30 mouse cellular contexts compared by ENCODE assay signal in genomic region chr13:53992863-53993451, GRCm38 (mm10).
DNase-seq lines count a peak whose midpoint lies in the region; ATAC-seq and TF ChIP-seq lines count a peak whose summit lies in the region.
"Had no signal": no experiment of that assay in that cellular context is flagged by ENCODE, and none has a peak within 500 bp of the region (broad histone marks: within the 10 kb centered on the region; RNA-seq: fewer than 3 reads in every experiment).

No protein-coding gene starts in this region.

- WGBS in lung, embryonic 14.5 days, result 25% methylated on average over 7 of the region's 7 CpGs
- 36% methylated on average over 7 of the region's 7 CpGs for WGBS in embryonic facial prominence, embryonic 11.5 days
- 4% methylated on average over 7 of the region's 7 CpGs for WGBS in limb, embryonic 12.5 days
- WGBS in midbrain, embryonic 15.5 days, result 84% methylated on average over 7 of the region's 7 CpGs

- no peak overlapping the region for H3K4me3 ChIP-seq in lung, embryonic 14.5 days (ENCODE audit: low read depth, low read length)
- no peak overlapping the region for H3K4me3 ChIP-seq in embryonic facial prominence, embryonic 11.5 days (ENCODE audit: low read depth, low read length)
- no peak overlapping the region for H3K4me3 ChIP-seq in limb, embryonic 12.5 days (replicated peaks)
- H3K4me3 ChIP-seq in midbrain, embryonic 15.5 days, result no peak overlapping the region
- H3K4me3 ChIP-seq: embryonic facial prominence, embryonic 13.5 days; forebrain, embryonic 10.5 days; forebrain, embryonic 15.5 days; hindbrain, embryonic 13.5 days; limb, embryonic 15.5 days; liver, embryonic 13.5 days; myocyte; neural tube, embryonic 13.5 days had no signal

- no peak for TF ChIP-seq CTCF in lung, embryonic 14.5 days (IDR thresholded peaks at IDR 0.05; ENCODE audit: low read depth)

- H3K9me3 ChIP-seq in lung, embryonic 14.5 days (ENCODE audit: low read depth, low read length), result no peaks in the 10 kb centered on the region
- H3K9me3 ChIP-seq in embryonic facial prominence, embryonic 11.5 days (replicated peaks; ENCODE audit: control insufficient read depth, low read length), result no peaks in the 10 kb centered on the region
- H3K9me3 ChIP-seq in limb, embryonic 12.5 days, result 0 out of 2 replicates have a peak, but pooled peaks cover under 1% of the 10 kb centered on the region
- H3K9me3 ChIP-seq in midbrain, embryonic 15.5 days, result no peaks in the 10 kb centered on the region
- H3K9me3 ChIP-seq: embryonic facial prominence, embryonic 13.5 days; forebrain, embryonic 10.5 days; forebrain, embryonic 15.5 days; hindbrain, embryonic 13.5 days; limb, embryonic 15.5 days; liver, embryonic 13.5 days; neural tube, embryonic 13.5 days had no signal

- no peaks in the 10 kb centered on the region for H3K4me1 ChIP-seq in lung, embryonic 14.5 days (ENCODE audit: insufficient read depth)
- H3K4me1 ChIP-seq in embryonic facial prominence, embryonic 11.5 days (ENCODE audit: control insufficient read depth, insufficient read depth, low read length), result no peaks in the 10 kb centered on the region
- H3K4me1 ChIP-seq in limb, embryonic 12.5 days (replicated peaks), result peaks cover 18% of the 10 kb centered on the region
- H3K4me1 ChIP-seq in midbrain, embryonic 15.5 days, result no peaks in the 10 kb centered on the region
- H3K4me1 ChIP-seq: forebrain, embryonic 10.5 days; forebrain, embryonic 15.5 days; hindbrain, embryonic 13.5 days; liver, embryonic 13.5 days; neural tube, embryonic 13.5 days had no signal

- H3K36me3 ChIP-seq in lung, embryonic 14.5 days (ENCODE audit: insufficient read depth), result no peaks in the 10 kb centered on the region
- no peaks in the 10 kb centered on the region for H3K36me3 ChIP-seq in embryonic facial prominence, embryonic 11.5 days (replicated peaks; ENCODE audit: control insufficient read depth, insufficient read depth, low read depth, low read length)
- no peaks in the 10 kb centered on the region for H3K36me3 ChIP-seq in limb, embryonic 12.5 days
- H3K36me3 ChIP-seq in midbrain, embryonic 15.5 days (replicated peaks), result no peaks in the 10 kb centered on the region
- H3K36me3 ChIP-seq: embryonic facial prominence, embryonic 13.5 days; forebrain, embryonic 10.5 days; forebrain, embryonic 15.5 days; G1E; hindbrain, embryonic 13.5 days; limb, embryonic 15.5 days; liver, embryonic 13.5 days; neural tube, embryonic 13.5 days had no signal

- no peak overlapping the region for H3K9ac ChIP-seq in lung, embryonic 14.5 days
- H3K9ac ChIP-seq in embryonic facial prominence, embryonic 11.5 days (replicated peaks; ENCODE audit: low read length), result no peak overlapping the region
- no peak overlapping the region for H3K9ac ChIP-seq in limb, embryonic 12.5 days (replicated peaks)
- no peak overlapping the region for H3K9ac ChIP-seq in midbrain, embryonic 15.5 days
- H3K9ac ChIP-seq: embryonic facial prominence, embryonic 13.5 days; forebrain, embryonic 15.5 days; hindbrain, embryonic 13.5 days; limb, embryonic 15.5 days; liver, embryonic 13.5 days; neural tube, embryonic 13.5 days had no signal

- no peak overlapping the region for H3K27ac ChIP-seq in lung, embryonic 14.5 days (ENCODE audit: low read depth)
- H3K27ac ChIP-seq in embryonic facial prominence, embryonic 11.5 days (replicated peaks; ENCODE audit: low read depth, low read length), result no peak overlapping the region
- 0 out of 2 replicates have a peak overlapping the region, but pooled peaks have one; percentile 7 for H3K27ac ChIP-seq in limb, embryonic 12.5 days
- H3K27ac ChIP-seq in midbrain, embryonic 15.5 days, result no peak overlapping the region
- H3K27ac ChIP-seq: embryonic facial prominence, embryonic 13.5 days; forebrain, embryonic 10.5 days; forebrain, embryonic 15.5 days; hindbrain, embryonic 13.5 days; limb, embryonic 15.5 days; liver, embryonic 13.5 days; neural tube, embryonic 13.5 days had no signal

- peak; percentile 25 for DNase-seq in lung, embryonic 14.5 days
- DNase-seq in lung, postnatal 25 days (ENCODE audit: low spot score), result no peak
- peak; percentile 26 for DNase-seq in embryonic facial prominence, embryonic 11.5 days (ENCODE audit: low spot score)
- no peak for DNase-seq in right cerebral cortex, adult 2 months (ENCODE audit: low spot score in 2 of 2)
- DNase-seq: adrenal gland, postnatal 10 days; cerebellum, adult 8-10 months; cerebellum, postnatal 36 days; kidney, adult 9 months; kidney, postnatal 14 days; layer of hippocampus, adult 9-11 months; liver, embryonic 13.5 days; lung, adult 18-20 months; lung, postnatal 10 days; retina, postnatal 1 day; spleen, adult 18-20 months; thymus, postnatal 14 days had no signal

- peak; percentile 41; the same call in 1 of the 2 replicates for ATAC-seq in lung, embryonic 14.5 days (ENCODE audit: insufficient read depth)
- ATAC-seq in embryonic facial prominence, embryonic 11.5 days (replicated peaks; ENCODE audit: insufficient number of reproducible peaks, low FRiP score, low TSS enrichment, low read depth), result no peak
- ATAC-seq in limb, embryonic 12.5 days (ENCODE audit: insufficient number of reproducible peaks, insufficient read depth, low FRiP score, low TSS enrichment, low read depth), result peak; percentile 86
- no peak for ATAC-seq in megakaryocyte-erythroid progenitor cell, adult 5-6 weeks (replicated peaks; ENCODE audit: low FRiP score, low TSS enrichment, poor library complexity, severe bottlenecking)
- ATAC-seq in midbrain, embryonic 15.5 days (replicated peaks), result no peak
- ATAC-seq: forebrain, embryonic 15.5 days; intestine, postnatal 0 days; Patski had no signal

- H3K27me3 ChIP-seq in lung, embryonic 14.5 days (ENCODE audit: insufficient read depth, low read length), result no peaks in the 10 kb centered on the region
- no peaks in the 10 kb centered on the region for H3K27me3 ChIP-seq in embryonic facial prominence, embryonic 11.5 days (ENCODE audit: control insufficient read depth, insufficient read depth, low read length)
- peaks cover 65% of the 10 kb centered on the region for H3K27me3 ChIP-seq in limb, embryonic 12.5 days
- no peaks in the 10 kb centered on the region for H3K27me3 ChIP-seq in midbrain, embryonic 15.5 days (replicated peaks)
- H3K27me3 ChIP-seq: embryonic facial prominence, embryonic 13.5 days; forebrain, embryonic 15.5 days; hindbrain, embryonic 13.5 days; liver, embryonic 13.5 days; neural tube, embryonic 13.5 days had no signal

- H3K4me2 ChIP-seq in lung, embryonic 14.5 days, result no peak overlapping the region
- no peak overlapping the region for H3K4me2 ChIP-seq in embryonic facial prominence, embryonic 11.5 days (ENCODE audit: low read depth, low read length)
- H3K4me2 ChIP-seq in limb, embryonic 12.5 days, result no peak overlapping the region
- H3K4me2 ChIP-seq in midbrain, embryonic 15.5 days, result no peak overlapping the region
- H3K4me2 ChIP-seq: embryonic facial prominence, embryonic 13.5 days; forebrain, embryonic 15.5 days; hindbrain, embryonic 13.5 days; limb, embryonic 15.5 days; liver, embryonic 13.5 days; midbrain, embryonic 11.5 days; neural tube, embryonic 13.5 days had no signal

Comparison
In these comparisons a context has a peak if more than half of its experiments do, and no peak if none do; other contexts are left out.
1. DNase-seq: peak in lung, embryonic 14.5 days (single experiment) and embryonic facial prominence, embryonic 11.5 days (single experiment); none in lung, postnatal 25 days (single experiment) and right cerebral cortex, adult 2 months (0 of 2).
2. ATAC-seq: peak in lung, embryonic 14.5 days (single experiment) and limb, embryonic 12.5 days (single experiment); none in embryonic facial prominence, embryonic 11.5 days (single experiment), megakaryocyte-erythroid progenitor cell, adult 5-6 weeks (single experiment) and midbrain, embryonic 15.5 days (single experiment).